Comparison of ENCODE assay signal across 12 mouse cellular contexts in genomic region chr12:72053851-72054250, GRCm38 (mm10).
DNase-seq lines count a peak whose midpoint lies in the region.
"Had no signal": no experiment of that assay in that cellular context is flagged by ENCODE, and none has a peak within 500 bp of the region (broad histone marks: within the 10 kb centered on the region; RNA-seq: fewer than 3 reads in every experiment).

No protein-coding gene starts in this region.

- DNase-seq in retina, adult 2 months (ENCODE audit: low read depth, low spot score): peak; percentile 54
- DNase-seq in retina, embryonic 14.5 days (ENCODE audit: low spot score): no peak
- DNase-seq in R1 (ENCODE audit: low read depth, low spot score): peak; percentile 74
- DNase-seq in ZHBTc4 (ENCODE audit: low read depth, low spot score): peak; percentile 78
- peak; percentile 36 for DNase-seq in retina, postnatal 7 days (ENCODE audit: low read depth, low spot score)
- DNase-seq in natural killer cell, adult 2 months (ENCODE audit: low spot score in 2 of 2): no peak
- no peak for DNase-seq in right cerebral cortex, postnatal 36 days (ENCODE audit: low spot score in 2 of 2)
- DNase-seq in kidney, adult 9 months: no peak
- DNase-seq: adrenal gland, adult 2 months; adrenal gland, postnatal 25 days; cerebellum, adult 11 months; cerebellum, adult 9-11 months had no signal

Comparison
In these comparisons a context has a peak if more than half of its experiments do, and no peak if none do; other contexts are left out.
1. DNase-seq: peak in retina, adult 2 months (single experiment), R1 (single experiment), ZHBTc4 (single experiment) and retina, postnatal 7 days (single experiment); none in retina, embryonic 14.5 days (single experiment), natural killer cell, adult 2 months (0 of 2), right cerebral cortex, postnatal 36 days (0 of 2) and kidney, adult 9 months (single experiment).